Mouse (Mus musculus): ENCODE measurements around the gene Agmat. TPM values are rescaled to one million over a fixed set of nuclear protein-coding genes. Genes with fewer than 3 reads are reported as not detected.

The Agmat gene
- total and polyA plus RNA-seq, 2 experiments from 2014 or later: 1.1 TPM; not detected in 1

GRCm38 (mm10) chr4:141713598-141714142 lies 32.8 kb upstream of the Agmat start:
- H3K4me3 ChIP-seq (ENCODE audit: low read depth, low read length): no peak overlapping the region
- WGBS: 81% methylated on average over 5 of the region's 5 CpGs
- H3K9me3 ChIP-seq (replicated peaks; ENCODE audit: control insufficient read depth, low read length): no peaks in the 10 kb centered on the region
- no peak overlapping the region for H3K27ac ChIP-seq (ENCODE audit: low read depth)
- DNase-seq (ENCODE audit: low spot score) (no peak), ATAC-seq (ENCODE audit: insufficient read depth, low read depth) (no peak)
- peaks cover 45% of the 10 kb centered on the region for H3K36me3 ChIP-seq (replicated peaks; ENCODE audit: control insufficient read depth, insufficient read depth, low read length)
- H3K27me3 ChIP-seq (ENCODE audit: control insufficient read depth, insufficient read depth, low read length): no peaks in the 10 kb centered on the region
- H3K4me1 ChIP-seq (ENCODE audit: control insufficient read depth, insufficient read depth): peaks cover 18% of the 10 kb centered on the region; the same call in 1 of the 2 replicates
- TF ChIP-seq CTCF (IDR thresholded peaks at IDR 0.05; ENCODE audit: low read depth): no peak
- no peak for TF ChIP-seq EP300 (IDR thresholded peaks at IDR 0.05; ENCODE audit: low read depth)
- H3K9ac ChIP-seq (replicated peaks; ENCODE audit: low read depth, low read length): no peak overlapping the region
- no peak overlapping the region for H3K4me2 ChIP-seq (ENCODE audit: low read depth, low read length)

- ATAC-seq (ENCODE audit: insufficient read depth, low read depth) (no peak; the same call in 1 of the 2 replicates), DNase-seq (ENCODE audit: low spot score) (no peak)
- no peaks in the 10 kb centered on the region for H3K9me3 ChIP-seq (replicated peaks; ENCODE audit: control insufficient read depth, low read length)
- no peaks in the 10 kb centered on the region for H3K27me3 ChIP-seq (ENCODE audit: control insufficient read depth, insufficient read depth, low read length)
- H3K4me1 ChIP-seq (ENCODE audit: control insufficient read depth, insufficient read depth): peaks cover 18% of the 10 kb centered on the region; the same call in 1 of the 2 replicates
- H3K27ac ChIP-seq (ENCODE audit: low read depth): 0 out of 2 replicates have a peak overlapping the region, but pooled peaks have one; percentile 25
- no peak overlapping the region; the same call in 1 of the 2 replicates for H3K9ac ChIP-seq (replicated peaks; ENCODE audit: low read depth, low read length)
- H3K4me2 ChIP-seq (ENCODE audit: low read depth, low read length): no peak overlapping the region
- TF ChIP-seq CTCF (IDR thresholded peaks at IDR 0.05; ENCODE audit: low read depth) (no peak), EP300 (IDR thresholded peaks at IDR 0.05; ENCODE audit: low read depth) (no peak)
- H3K36me3 ChIP-seq (replicated peaks; ENCODE audit: control insufficient read depth, insufficient read depth, low read length): peaks cover 34% of the 10 kb centered on the region
- H3K4me3 ChIP-seq (ENCODE audit: low read depth, low read length): no peak overlapping the region
- WGBS: 52% methylated on average over 2 of the region's 2 CpGs
These were observed 31.4 kb upstream of the Agmat start for GRCm38 (mm10) chr4:141715027-141715426.

GRCm38 (mm10) chr4:141717633-141718032 lies 28.8 kb upstream of the Agmat start:
- Histone ChIP-seq H3K27ac (ENCODE audit: low read depth) (no peak overlapping the region), H3K36me3 (replicated peaks; ENCODE audit: control insufficient read depth, insufficient read depth, low read length) (peaks cover 15% of the 10 kb centered on the region), H3K4me1 (ENCODE audit: control insufficient read depth, insufficient read depth) (peaks cover 40% of the 10 kb centered on the region), H3K9me3 (replicated peaks; ENCODE audit: control insufficient read depth, low read length) (no peaks in the 10 kb centered on the region), H3K4me2 (ENCODE audit: low read depth, low read length) (no peak overlapping the region), H3K4me3 (ENCODE audit: low read depth, low read length) (no peak overlapping the region), H3K27me3 (ENCODE audit: control insufficient read depth, insufficient read depth, low read length) (no peaks in the 10 kb centered on the region), H3K9ac (replicated peaks; ENCODE audit: low read depth, low read length) (no peak overlapping the region)
- TF ChIP-seq EP300 (IDR thresholded peaks at IDR 0.05; ENCODE audit: low read depth) (no peak), CTCF (IDR thresholded peaks at IDR 0.05; ENCODE audit: low read depth) (no peak)
- no peak for ATAC-seq (ENCODE audit: insufficient read depth, low read depth)
- WGBS: 81% methylated on average over 4 of the region's 4 CpGs
- DNase-seq (ENCODE audit: low spot score): no peak

- Histone ChIP-seq H3K36me3 (replicated peaks; ENCODE audit: control insufficient read depth, insufficient read depth, low read length) (0 out of 2 replicates have a peak, but pooled peaks cover 7% of the 10 kb centered on the region), H3K27me3 (ENCODE audit: control insufficient read depth, insufficient read depth, low read length) (no peaks in the 10 kb centered on the region), H3K4me2 (ENCODE audit: low read depth, low read length) (no peak overlapping the region), H3K9ac (replicated peaks; ENCODE audit: low read depth, low read length) (no peak overlapping the region), H3K4me3 (ENCODE audit: low read depth, low read length) (no peak overlapping the region), H3K9me3 (replicated peaks; ENCODE audit: control insufficient read depth, low read length) (no peaks in the 10 kb centered on the region), H3K4me1 (ENCODE audit: control insufficient read depth, insufficient read depth) (peaks cover 46% of the 10 kb centered on the region), H3K27ac (ENCODE audit: low read depth) (no peak overlapping the region)
- TF ChIP-seq CTCF (IDR thresholded peaks at IDR 0.05; ENCODE audit: low read depth) (no peak), EP300 (IDR thresholded peaks at IDR 0.05; ENCODE audit: low read depth) (no peak)
- DNase-seq (ENCODE audit: low spot score): no peak
- 74% methylated on average over 1 of the region's 1 CpGs for WGBS
- no peak for ATAC-seq (ENCODE audit: insufficient read depth, low read depth)
These were observed 27.2 kb upstream of the Agmat start for GRCm38 (mm10) chr4:141719304-141719703.

GRCm38 (mm10) chr4:141720761-141721523 lies 25.5 kb upstream of the Agmat start:
- WGBS: 49% methylated on average over 6 of the region's 6 CpGs
- DNase-seq (ENCODE audit: low spot score) (peak; percentile 22), ATAC-seq (ENCODE audit: insufficient read depth, low read depth) (no peak)
- Histone ChIP-seq H3K36me3 (replicated peaks; ENCODE audit: control insufficient read depth, insufficient read depth, low read length) (0 out of 2 replicates have a peak, but pooled peaks cover 7% of the 10 kb centered on the region), H3K4me3 (ENCODE audit: low read depth, low read length) (peak overlapping the region; percentile 82; the same call in 1 of the 2 replicates), H3K27ac (ENCODE audit: low read depth) (peak overlapping the region; percentile 68), H3K9me3 (replicated peaks; ENCODE audit: control insufficient read depth, low read length) (no peaks in the 10 kb centered on the region), H3K9ac (replicated peaks; ENCODE audit: low read depth, low read length) (no peak overlapping the region), H3K27me3 (ENCODE audit: control insufficient read depth, insufficient read depth, low read length) (no peaks in the 10 kb centered on the region), H3K4me1 (ENCODE audit: control insufficient read depth, insufficient read depth) (peaks cover 35% of the 10 kb centered on the region), H3K4me2 (ENCODE audit: low read depth, low read length) (peak overlapping the region; percentile 83)
- TF ChIP-seq CTCF (IDR thresholded peaks at IDR 0.05; ENCODE audit: low read depth): no peak
- no peak for TF ChIP-seq EP300 (IDR thresholded peaks at IDR 0.05; ENCODE audit: low read depth)
